Mouse (Mus musculus): ENCODE data around the gene Gipr. TPM values are rescaled to one million over a fixed set of nuclear protein-coding genes. Genes with fewer than 3 reads are reported as not detected.

Gene Gipr
- polyA plus RNA-seq, 1 experiment from 2014 or later = 2.1 TPM

DNA sequence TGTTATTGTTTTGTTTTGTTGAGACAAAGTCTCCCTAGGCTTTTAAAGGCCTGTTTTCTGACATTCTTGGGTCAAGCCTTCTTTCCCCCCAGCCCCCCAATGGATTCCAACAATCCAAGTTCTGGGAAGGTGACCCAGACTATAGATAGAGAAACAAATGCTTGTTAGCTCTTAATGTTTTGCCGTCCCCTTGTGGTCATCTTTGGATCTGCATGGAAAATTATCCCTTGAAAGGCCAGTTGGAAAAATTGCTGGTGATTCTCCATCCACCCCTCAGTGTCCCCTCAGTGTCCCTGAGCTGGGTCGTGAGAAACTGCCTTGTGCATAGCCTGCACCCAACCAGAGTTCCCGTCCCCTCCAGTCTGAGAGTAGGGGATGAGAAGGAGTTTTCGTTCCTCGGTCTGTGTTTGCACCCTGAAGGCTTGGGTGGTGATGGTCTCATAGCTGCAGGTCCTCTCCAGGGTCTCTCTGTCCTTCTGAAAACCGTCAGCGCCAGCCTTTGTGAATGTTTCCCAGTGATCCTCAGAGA is 43.1 kb upstream of the Gipr start:
- Histone ChIP-seq H3K4me3 (ENCODE audit: low read depth, low read length) (no peak overlapping the region), H3K4me2 (ENCODE audit: low read depth, low read length) (no peak overlapping the region), H3K27me3 (ENCODE audit: control insufficient read depth, insufficient read depth, low read depth, low read length) (peaks cover 23% of the 10 kb centered on the region), H3K9me3 (replicated peaks; ENCODE audit: control insufficient read depth, low read length) (no peaks in the 10 kb centered on the region), H3K4me1 (ENCODE audit: control insufficient read depth, low read depth, low read length) (no peaks in the 10 kb centered on the region), H3K36me3 (ENCODE audit: control insufficient read depth, insufficient read depth) (no peaks in the 10 kb centered on the region), H3K9ac (ENCODE audit: low read depth, low read length) (no peak overlapping the region), H3K27ac (ENCODE audit: low read length) (no peak overlapping the region)
- no peak for ATAC-seq (ENCODE audit: low read depth)
- WGBS (ENCODE audit: insufficient replicate concordance) = 42% methylated on average over 7 of the region's 7 CpGs

DNA sequence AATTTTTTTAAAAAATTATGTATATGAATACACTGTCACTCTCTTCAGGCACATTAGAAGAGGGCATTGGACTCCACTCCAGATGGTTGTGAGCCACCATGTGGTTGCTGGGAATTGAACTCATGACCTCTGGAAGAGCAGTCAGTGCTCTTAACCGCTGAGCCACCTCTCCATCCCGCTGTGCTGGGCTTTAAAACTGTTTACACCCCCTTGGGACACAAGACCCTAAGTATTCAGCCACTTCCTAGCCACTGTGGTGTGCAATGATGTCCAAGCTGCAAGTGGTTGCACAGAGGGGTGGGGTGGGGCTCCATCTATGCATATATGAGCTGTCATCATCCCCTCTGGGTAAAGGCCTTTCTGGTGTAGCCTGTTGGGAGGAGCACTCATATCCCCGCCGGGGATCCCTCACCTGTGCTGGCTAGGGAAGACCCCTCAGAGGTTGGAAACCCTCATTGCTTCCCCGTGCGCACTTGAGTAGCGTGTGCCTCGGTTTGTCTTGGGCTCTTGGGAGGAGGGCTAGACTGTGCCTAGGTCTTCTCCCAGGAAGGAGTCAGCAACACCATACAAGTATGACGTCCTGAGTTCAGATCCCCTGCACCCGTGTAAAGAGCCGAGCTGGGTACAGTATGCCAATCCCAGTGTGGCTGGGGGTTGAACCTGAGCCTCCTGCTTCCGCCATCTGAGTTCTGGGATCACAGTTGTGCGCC is 42.4 kb upstream of the Gipr start:
- peaks cover 20% of the 10 kb centered on the region for H3K27me3 ChIP-seq (ENCODE audit: control insufficient read depth, insufficient read depth, low read depth, low read length)
- H3K9ac ChIP-seq (ENCODE audit: low read depth, low read length) = no peak overlapping the region
- no peak overlapping the region for H3K4me2 ChIP-seq (ENCODE audit: low read depth, low read length)
- no peak for ATAC-seq (ENCODE audit: low read depth)
- no peaks in the 10 kb centered on the region for H3K36me3 ChIP-seq (ENCODE audit: control insufficient read depth, insufficient read depth)
- 69% methylated on average over 13 of the region's 13 CpGs for WGBS (ENCODE audit: insufficient replicate concordance)
- H3K27ac ChIP-seq (ENCODE audit: low read length) = no peak overlapping the region
- H3K9me3 ChIP-seq (replicated peaks; ENCODE audit: control insufficient read depth, low read length) = no peaks in the 10 kb centered on the region
- no peaks in the 10 kb centered on the region for H3K4me1 ChIP-seq (ENCODE audit: control insufficient read depth, low read depth, low read length)
- no peak overlapping the region for H3K4me3 ChIP-seq (ENCODE audit: low read depth, low read length)

DNA sequence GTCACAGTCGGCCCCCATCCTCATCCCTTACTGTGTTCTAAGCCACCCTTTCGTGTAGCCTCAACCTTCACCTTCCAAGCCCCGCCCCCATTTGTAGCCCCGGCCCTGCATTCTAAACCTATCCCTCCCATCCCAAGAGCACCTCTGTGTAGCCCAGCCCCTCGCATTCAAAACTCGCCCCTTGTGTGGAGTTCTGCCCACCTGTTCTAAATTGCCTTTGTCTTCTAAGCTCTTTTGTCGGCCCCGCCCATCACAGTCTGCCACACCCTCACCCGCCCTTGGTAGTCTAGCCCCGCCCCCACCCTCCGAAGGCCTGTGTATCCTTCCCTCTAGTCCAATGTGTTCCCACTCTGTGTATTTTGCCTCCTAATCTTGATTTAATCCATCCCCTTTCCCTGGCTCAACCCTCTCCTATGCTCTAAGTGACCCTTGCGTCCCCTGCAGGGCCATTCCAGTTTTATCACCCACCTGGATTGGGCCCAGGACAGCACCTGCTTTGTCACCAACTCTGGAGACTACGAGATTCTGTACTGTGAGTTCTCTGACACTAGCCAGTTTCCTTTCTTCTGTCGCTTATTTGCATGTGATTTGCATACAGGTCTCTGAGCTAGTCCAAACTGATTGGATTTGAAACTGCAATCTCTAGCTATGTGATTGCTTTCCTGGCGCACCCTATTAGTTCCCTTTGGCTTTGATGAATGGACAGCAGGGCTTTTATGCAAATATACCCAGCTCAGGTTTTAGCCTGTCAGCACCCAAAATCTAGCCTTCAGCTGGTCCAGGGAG is 36.3 kb upstream of the Gipr start:
- Histone ChIP-seq H3K9ac (ENCODE audit: low read depth, low read length) (no peak overlapping the region), H3K4me2 (ENCODE audit: low read depth, low read length) (no peak overlapping the region), H3K4me1 (ENCODE audit: control insufficient read depth, low read depth, low read length) (peaks cover 5% of the 10 kb centered on the region), H3K9me3 (replicated peaks; ENCODE audit: control insufficient read depth, low read length) (no peaks in the 10 kb centered on the region), H3K27ac (ENCODE audit: low read length) (no peak overlapping the region), H3K27me3 (ENCODE audit: control insufficient read depth, insufficient read depth, low read depth, low read length) (no peaks in the 10 kb centered on the region), H3K36me3 (ENCODE audit: control insufficient read depth, insufficient read depth) (no peaks in the 10 kb centered on the region), H3K4me3 (ENCODE audit: low read depth, low read length) (no peak overlapping the region)
- WGBS (ENCODE audit: insufficient replicate concordance) = 51% methylated on average over 15 of the region's 15 CpGs
- no peak for ATAC-seq (ENCODE audit: low read depth)

DNA sequence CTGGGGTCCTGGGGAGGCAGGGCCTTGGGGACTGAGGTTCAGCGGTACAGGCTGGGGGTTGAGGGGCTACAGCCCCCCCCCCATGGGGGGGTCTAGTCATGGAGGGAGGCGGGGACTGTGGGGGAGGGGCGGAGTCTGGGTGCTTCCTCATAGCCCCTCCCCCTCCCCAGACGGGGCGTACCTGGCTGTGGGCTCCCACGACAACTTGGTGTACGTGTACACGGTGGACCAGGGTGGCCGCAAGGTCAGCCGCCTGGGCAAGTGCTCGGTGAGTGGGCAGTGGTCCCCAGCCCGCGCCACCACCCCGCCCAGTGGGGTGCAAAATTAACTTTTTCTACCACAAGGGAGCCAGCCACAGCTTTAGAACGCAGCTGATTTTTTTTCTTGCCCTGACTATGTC is 35.7 kb upstream of the Gipr start:
- Histone ChIP-seq H3K4me2 (ENCODE audit: low read depth, low read length) (no peak overlapping the region), H3K36me3 (ENCODE audit: control insufficient read depth, insufficient read depth) (no peaks in the 10 kb centered on the region), H3K27me3 (ENCODE audit: control insufficient read depth, insufficient read depth, low read depth, low read length) (no peaks in the 10 kb centered on the region), H3K9ac (ENCODE audit: low read depth, low read length) (no peak overlapping the region), H3K4me1 (ENCODE audit: control insufficient read depth, low read depth, low read length) (peaks cover 5% of the 10 kb centered on the region), H3K9me3 (replicated peaks; ENCODE audit: control insufficient read depth, low read length) (no peaks in the 10 kb centered on the region), H3K4me3 (ENCODE audit: low read depth, low read length) (no peak overlapping the region), H3K27ac (ENCODE audit: low read length) (no peak overlapping the region)
- 74% methylated on average over 15 of the region's 15 CpGs for WGBS (ENCODE audit: insufficient replicate concordance)
- no peak for ATAC-seq (ENCODE audit: low read depth)

DNA sequence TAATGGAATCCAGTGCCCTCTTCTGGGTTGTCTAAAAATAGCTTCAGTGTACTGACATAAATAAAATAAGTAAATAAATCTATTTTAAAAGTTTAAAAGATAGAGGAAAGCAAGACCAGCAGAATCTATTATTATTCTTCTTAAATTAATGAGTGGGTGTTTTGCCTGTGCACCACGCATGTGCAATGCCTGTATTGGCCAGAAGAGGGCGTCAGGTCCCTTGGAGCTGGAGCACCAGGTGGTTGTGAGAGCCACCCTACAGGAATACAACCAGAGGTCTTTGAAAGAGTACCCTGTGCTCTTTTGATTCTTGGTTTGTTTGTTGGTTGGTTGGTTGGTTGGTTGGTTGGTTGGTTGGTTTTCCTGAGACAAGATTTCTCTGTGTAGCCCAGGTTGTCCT is 32.1 kb upstream of the Gipr start:
- Histone ChIP-seq H3K4me3 (ENCODE audit: low read depth, low read length) (no peak overlapping the region), H3K36me3 (ENCODE audit: control insufficient read depth, insufficient read depth) (peaks cover 4% of the 10 kb centered on the region), H3K9me3 (replicated peaks; ENCODE audit: control insufficient read depth, low read length) (0 out of 2 replicates have a peak, but pooled peaks cover 2% of the 10 kb centered on the region), H3K27me3 (ENCODE audit: control insufficient read depth, insufficient read depth, low read depth, low read length) (no peaks in the 10 kb centered on the region), H3K27ac (ENCODE audit: low read length) (no peak overlapping the region), H3K4me1 (ENCODE audit: control insufficient read depth, low read depth, low read length) (peaks cover 5% of the 10 kb centered on the region), H3K4me2 (ENCODE audit: low read depth, low read length) (no peak overlapping the region), H3K9ac (ENCODE audit: low read depth, low read length) (no peak overlapping the region)
- no peak for ATAC-seq (ENCODE audit: low read depth)
- WGBS (ENCODE audit: insufficient replicate concordance) = 21% methylated on average over 2 of the region's 2 CpGs

DNA sequence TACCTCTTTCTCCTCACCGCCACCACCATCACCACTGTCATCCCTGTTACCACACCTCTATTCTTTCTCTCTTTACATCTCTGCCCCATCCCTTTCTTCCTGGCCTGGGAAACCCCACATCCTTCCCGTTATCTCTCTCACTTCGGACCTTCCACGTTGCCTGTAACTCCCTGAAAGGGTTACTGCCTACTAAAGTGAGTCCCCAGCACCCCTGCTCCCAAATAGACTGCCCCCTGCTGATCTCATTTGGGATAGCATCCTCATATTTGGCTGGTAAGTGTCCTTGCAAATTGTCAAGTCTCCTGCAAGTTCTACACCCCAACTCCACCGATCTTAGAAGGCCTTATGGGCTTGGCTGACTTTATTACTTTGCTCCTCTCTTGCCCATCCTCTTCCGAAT is 30.7 kb upstream of the Gipr start:
- no peak for ATAC-seq (ENCODE audit: low read depth)
- 49% methylated on average over 6 of the region's 6 CpGs for WGBS (ENCODE audit: insufficient replicate concordance)

DNA sequence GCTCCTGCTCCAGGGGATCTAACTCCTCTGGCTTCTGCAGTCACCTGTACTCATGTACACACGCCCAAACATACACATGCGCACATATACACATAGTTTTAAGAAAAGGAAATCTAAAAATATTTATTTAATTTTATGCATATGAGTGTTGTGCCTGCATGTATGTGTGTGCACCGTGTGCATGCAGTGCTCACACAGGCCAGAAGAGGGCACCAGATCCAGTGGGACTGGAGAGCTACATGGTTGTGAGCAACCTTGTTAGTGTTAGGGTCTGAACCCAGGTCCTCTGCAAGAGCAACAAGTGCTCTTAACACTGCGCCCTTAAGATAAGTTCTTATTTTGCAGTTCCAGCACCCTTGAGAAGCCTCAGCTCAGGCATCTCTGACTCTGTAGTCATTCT is 28.7 kb upstream of the Gipr start:
- H3K4me2 ChIP-seq (ENCODE audit: low read depth, low read length) = no peak overlapping the region
- 0 out of 2 replicates have a peak, but pooled peaks cover 2% of the 10 kb centered on the region for H3K9me3 ChIP-seq (replicated peaks; ENCODE audit: control insufficient read depth, low read length)
- no peak for ATAC-seq (ENCODE audit: low read depth)
- no peak overlapping the region for H3K27ac ChIP-seq (ENCODE audit: low read length)
- no peaks in the 10 kb centered on the region for H3K27me3 ChIP-seq (ENCODE audit: control insufficient read depth, insufficient read depth, low read depth, low read length)
- H3K36me3 ChIP-seq (ENCODE audit: control insufficient read depth, insufficient read depth) = peaks cover 7% of the 10 kb centered on the region
- 84% methylated on average over 4 of the region's 4 CpGs for WGBS (ENCODE audit: insufficient replicate concordance)
- H3K4me3 ChIP-seq (ENCODE audit: low read depth, low read length) = no peak overlapping the region
- H3K4me1 ChIP-seq (ENCODE audit: control insufficient read depth, low read depth, low read length) = no peaks in the 10 kb centered on the region
- no peak overlapping the region for H3K9ac ChIP-seq (ENCODE audit: low read depth, low read length)

More for the DNA sequence above, 30.7 kb upstream of the Gipr start:
- H3K4me2 ChIP-seq (ENCODE audit: low read depth, low read length) = no peak overlapping the region
- H3K36me3 ChIP-seq (ENCODE audit: control insufficient read depth, insufficient read depth) = peaks cover 7% of the 10 kb centered on the region
- H3K27ac ChIP-seq (ENCODE audit: low read length) = no peak overlapping the region
- H3K4me1 ChIP-seq (ENCODE audit: control insufficient read depth, low read depth, low read length) = no peaks in the 10 kb centered on the region
- H3K9me3 ChIP-seq (replicated peaks; ENCODE audit: control insufficient read depth, low read length) = 0 out of 2 replicates have a peak, but pooled peaks cover 2% of the 10 kb centered on the region
- H3K27me3 ChIP-seq (ENCODE audit: control insufficient read depth, insufficient read depth, low read depth, low read length) = no peaks in the 10 kb centered on the region
- no peak overlapping the region for H3K4me3 ChIP-seq (ENCODE audit: low read depth, low read length)
- H3K9ac ChIP-seq (ENCODE audit: low read depth, low read length) = no peak overlapping the region

DNA sequence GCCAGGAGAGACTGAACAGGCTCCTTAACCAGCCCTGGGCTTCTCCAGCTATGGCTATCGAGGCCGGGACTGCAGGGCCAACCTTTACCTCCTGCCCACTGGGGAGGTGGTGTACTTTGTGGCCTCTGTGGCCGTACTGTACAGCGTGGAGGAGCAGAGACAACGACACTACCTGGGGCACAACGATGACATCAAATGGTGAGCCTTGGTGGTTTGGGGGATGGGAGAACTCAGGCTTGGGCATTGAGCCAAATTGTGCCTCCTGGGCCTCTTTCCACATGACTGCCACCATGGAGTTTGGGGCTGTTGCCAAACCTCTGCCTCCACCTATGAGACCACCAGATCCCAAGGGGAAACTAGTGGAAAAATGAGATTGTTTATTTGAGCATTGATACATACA is 18.8 kb upstream of the Gipr start:
- 80% methylated on average over 6 of the region's 6 CpGs for WGBS (ENCODE audit: insufficient replicate concordance)
- ATAC-seq (ENCODE audit: low read depth) = no peak

DNA sequence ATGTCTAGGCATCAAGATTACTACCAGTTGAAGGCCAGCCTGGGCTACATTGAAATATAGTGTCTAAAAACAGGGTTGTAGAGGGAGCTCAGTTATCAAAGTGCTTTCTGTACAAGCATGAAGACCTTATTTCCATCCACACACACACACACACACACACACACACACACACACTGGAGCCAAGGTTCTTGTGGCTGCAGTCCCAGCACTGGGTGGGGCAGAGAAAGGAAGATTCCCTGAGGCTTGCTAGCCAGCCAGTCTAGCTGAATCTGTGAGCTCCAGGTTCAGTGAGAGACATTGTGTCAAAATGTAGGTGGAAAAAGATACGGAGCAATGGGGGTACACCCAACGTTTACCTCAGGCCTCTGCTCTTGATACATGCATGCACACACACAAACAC is 18.3 kb upstream of the Gipr start:
- 65% methylated on average over 2 of the region's 2 CpGs for WGBS (ENCODE audit: insufficient replicate concordance)

More for the DNA sequence above, 18.8 kb upstream of the Gipr start:
- no peaks in the 10 kb centered on the region for H3K9me3 ChIP-seq (replicated peaks; ENCODE audit: control insufficient read depth, low read length)
- H3K36me3 ChIP-seq (ENCODE audit: control insufficient read depth, insufficient read depth) = no peaks in the 10 kb centered on the region
- H3K4me3 ChIP-seq (ENCODE audit: low read depth, low read length) = no peak overlapping the region
- H3K4me1 ChIP-seq (ENCODE audit: control insufficient read depth, low read depth, low read length) = peaks cover 19% of the 10 kb centered on the region
- no peak overlapping the region for H3K9ac ChIP-seq (ENCODE audit: low read depth, low read length)
- no peak overlapping the region for H3K27ac ChIP-seq (ENCODE audit: low read length)
- H3K4me2 ChIP-seq (ENCODE audit: low read depth, low read length) = no peak overlapping the region
- H3K27me3 ChIP-seq (ENCODE audit: control insufficient read depth, insufficient read depth, low read depth, low read length) = peaks cover 9% of the 10 kb centered on the region

More for the DNA sequence above, 18.3 kb upstream of the Gipr start:
- Histone ChIP-seq H3K9me3 (replicated peaks; ENCODE audit: control insufficient read depth, low read length) (no peaks in the 10 kb centered on the region), H3K4me3 (ENCODE audit: low read depth, low read length) (no peak overlapping the region), H3K27ac (ENCODE audit: low read length) (no peak overlapping the region), H3K27me3 (ENCODE audit: control insufficient read depth, insufficient read depth, low read depth, low read length) (peaks cover 14% of the 10 kb centered on the region), H3K9ac (ENCODE audit: low read depth, low read length) (no peak overlapping the region), H3K4me2 (ENCODE audit: low read depth, low read length) (no peak overlapping the region), H3K36me3 (ENCODE audit: control insufficient read depth, insufficient read depth) (no peaks in the 10 kb centered on the region), H3K4me1 (ENCODE audit: control insufficient read depth, low read depth, low read length) (peaks cover 24% of the 10 kb centered on the region)
- ATAC-seq (ENCODE audit: low read depth) = no peak
